Comparison of ENCODE assay signal across 8 mouse cellular contexts in genomic region chr16:52311073-52311472, GRCm38 (mm10).
DNase-seq lines count a peak whose midpoint lies in the region; ATAC-seq and TF ChIP-seq lines count a peak whose summit lies in the region.

No protein-coding gene starts in this region.

- DNase-seq in R1 (ENCODE audit: low read depth, low spot score): peak; percentile 55
- peak; percentile 92 to 93 for DNase-seq in cerebellum, postnatal 10 days
- peak; percentile 80 to 84 for DNase-seq in frontal cortex, postnatal 36 days (ENCODE audit: low spot score in 2 of 2)
- peak; percentile 77 for DNase-seq in induced T-regulatory cell, adult 2 months (ENCODE audit: low read depth)
- DNase-seq in left cerebral cortex, adult 2 months (ENCODE audit: extremely low spot score in 1 of 2, low spot score in 2 of 2): peak; percentile 60 to 84
- DNase-seq in right cerebral cortex, postnatal 10 days (ENCODE audit: low spot score in 2 of 2): peak; percentile 76 to 84
- DNase-seq in urinary bladder, postnatal 25 days (ENCODE audit: low spot score): peak; percentile 78

- peak overlapping the region; percentile 32; the same call in 1 of the 2 replicates for H3K4me3 ChIP-seq in left cerebral cortex, adult 2 months

- no peak overlapping the region for H3K27ac ChIP-seq in left cerebral cortex, adult 2 months

- intact Hi-C loops in left cerebral cortex, adult 2 months (cut with DNase I): loop anchor here (1.0 kb wide), 1 partner anchor 142 kb away; no protein-coding TSS in a partner anchor

- TF ChIP-seq CTCF in left cerebral cortex, adult 2 months (IDR thresholded peaks at IDR 0.05): peak; percentile 94

- peak; percentile 96 for ATAC-seq in megakaryocyte, adult 5-6 weeks (ENCODE audit: poor library complexity, severe bottlenecking)
